Comparison of ENCODE assay signal across 8 mouse cellular contexts in the genomic region with DNA sequence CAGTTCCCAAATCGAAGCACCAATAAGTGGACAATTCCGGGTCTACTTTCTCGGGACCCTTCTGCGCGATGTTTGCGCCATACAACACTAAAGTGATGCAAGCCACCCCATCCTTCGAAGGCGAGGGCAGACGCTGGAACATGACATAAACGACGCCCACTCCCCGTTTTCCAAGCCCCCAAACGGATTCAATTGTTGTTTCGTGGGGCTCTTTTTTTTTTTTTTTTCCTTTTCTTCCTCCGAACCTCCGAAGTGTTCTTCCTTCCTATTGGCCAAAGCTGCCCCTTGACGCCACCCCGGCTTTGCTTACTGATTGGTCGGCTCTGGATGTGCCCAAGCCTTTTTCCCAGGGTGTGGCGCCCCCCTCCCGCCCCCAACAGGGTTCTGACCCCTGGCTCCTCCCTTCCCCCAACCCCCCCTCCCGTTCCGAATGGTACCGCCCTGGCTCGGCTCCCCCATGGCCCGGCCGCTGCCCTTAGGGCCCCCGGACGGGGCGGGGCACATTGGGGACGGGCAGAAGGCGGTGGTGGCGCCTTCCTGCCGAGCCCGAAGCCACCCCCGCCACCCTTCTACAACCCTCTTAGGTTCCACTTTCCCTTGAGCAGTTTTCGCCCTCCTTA. TPM values are rescaled to one million over a fixed set of nuclear protein-coding genes. Genes with fewer than 3 reads are reported as not detected.
DNase-seq lines count a peak whose midpoint lies in the region; ATAC-seq lines count a peak whose summit lies in the region.

No protein-coding gene starts in this region.

- WGBS in neural tube, embryonic 11.5 days = 14% methylated on average over 24 of the region's 37 CpGs
- 21% methylated on average over 35 of the region's 37 CpGs for WGBS in embryonic facial prominence, embryonic 10.5 days
- WGBS in limb, embryonic 12.5 days = 21% methylated on average over 24 of the region's 37 CpGs
- 24% methylated on average over 34 of the region's 37 CpGs for WGBS in midbrain, embryonic 13.5 days

- H3K4me1 ChIP-seq in neural tube, embryonic 11.5 days (ENCODE audit: control insufficient read depth, insufficient read depth, low read length) = no peaks in the 10 kb centered on the region
- no peaks in the 10 kb centered on the region for H3K4me1 ChIP-seq in embryonic facial prominence, embryonic 10.5 days
- H3K4me1 ChIP-seq in limb, embryonic 12.5 days (replicated peaks) = no peaks in the 10 kb centered on the region
- no peaks in the 10 kb centered on the region for H3K4me1 ChIP-seq in midbrain, embryonic 13.5 days (replicated peaks)

- H3K4me3 ChIP-seq in neural tube, embryonic 11.5 days (ENCODE audit: low read depth, low read length) = peak overlapping the region; percentile 41
- H3K4me3 ChIP-seq in embryonic facial prominence, embryonic 10.5 days = peak overlapping the region; percentile 58
- H3K4me3 ChIP-seq in limb, embryonic 12.5 days (replicated peaks) = peak overlapping the region; percentile 44
- H3K4me3 ChIP-seq in midbrain, embryonic 13.5 days (replicated peaks) = peak overlapping the region; percentile 48

- no peaks in the 10 kb centered on the region for H3K36me3 ChIP-seq in neural tube, embryonic 11.5 days (ENCODE audit: control insufficient read depth, insufficient read depth, low read length)
- peaks cover 24% of the 10 kb centered on the region for H3K36me3 ChIP-seq in embryonic facial prominence, embryonic 10.5 days (replicated peaks)
- peaks cover 10% of the 10 kb centered on the region for H3K36me3 ChIP-seq in limb, embryonic 12.5 days
- H3K36me3 ChIP-seq in midbrain, embryonic 13.5 days = peaks cover 10% of the 10 kb centered on the region; the same call in 1 of the 2 replicates

- peak overlapping the region; percentile 86 for H3K27ac ChIP-seq in neural tube, embryonic 11.5 days (ENCODE audit: low read depth, low read length)
- H3K27ac ChIP-seq in embryonic facial prominence, embryonic 10.5 days (replicated peaks) = peak overlapping the region; percentile 90
- peak overlapping the region; percentile 89 for H3K27ac ChIP-seq in limb, embryonic 12.5 days
- peak overlapping the region; percentile 91 for H3K27ac ChIP-seq in midbrain, embryonic 13.5 days

- peak overlapping the region; percentile 63 for H3K9ac ChIP-seq in neural tube, embryonic 11.5 days (ENCODE audit: low read length)
- peak overlapping the region; percentile 52 for H3K9ac ChIP-seq in limb, embryonic 12.5 days (replicated peaks)
- peak overlapping the region; percentile 75 for H3K9ac ChIP-seq in midbrain, embryonic 13.5 days (replicated peaks)

- no peaks in the 10 kb centered on the region for H3K9me3 ChIP-seq in neural tube, embryonic 11.5 days (ENCODE audit: control insufficient read depth, low read length)
- no peaks in the 10 kb centered on the region; the same call in 1 of the 2 replicates for H3K9me3 ChIP-seq in embryonic facial prominence, embryonic 10.5 days
- H3K9me3 ChIP-seq in limb, embryonic 12.5 days = no peaks in the 10 kb centered on the region
- no peaks in the 10 kb centered on the region for H3K9me3 ChIP-seq in midbrain, embryonic 13.5 days

- H3K4me2 ChIP-seq in neural tube, embryonic 11.5 days (ENCODE audit: low read depth) = peak overlapping the region; percentile 55
- peak overlapping the region; percentile 55 for H3K4me2 ChIP-seq in limb, embryonic 12.5 days
- peak overlapping the region; percentile 55 for H3K4me2 ChIP-seq in midbrain, embryonic 13.5 days (replicated peaks)

- no peaks in the 10 kb centered on the region for H3K27me3 ChIP-seq in neural tube, embryonic 11.5 days (ENCODE audit: control insufficient read depth, insufficient read depth, low read length)
- peaks cover 32% of the 10 kb centered on the region for H3K27me3 ChIP-seq in embryonic facial prominence, embryonic 10.5 days (replicated peaks; ENCODE audit: low read depth, poor library complexity, severe bottlenecking)
- peaks cover 29% of the 10 kb centered on the region for H3K27me3 ChIP-seq in limb, embryonic 12.5 days
- H3K27me3 ChIP-seq in midbrain, embryonic 13.5 days = 0 out of 2 replicates have a peak, but pooled peaks cover 4% of the 10 kb centered on the region

- peak; percentile 86 for ATAC-seq in neural tube, embryonic 11.5 days (ENCODE audit: insufficient read depth, low FRiP score, low TSS enrichment)
- peak; percentile 86 for ATAC-seq in limb, embryonic 12.5 days (ENCODE audit: insufficient number of reproducible peaks, insufficient read depth, low FRiP score, low TSS enrichment, low read depth)
- ATAC-seq in midbrain, embryonic 13.5 days = peak; percentile 87

- peak; percentile 86 for DNase-seq in neural tube, embryonic 11.5 days (ENCODE audit: low spot score)
- no peak for DNase-seq in neural tube, embryonic 10.5 days (ENCODE audit: extremely low spot score, low spot score)
- peak; percentile 92 for DNase-seq in embryonic facial prominence, embryonic 10.5 days (ENCODE audit: low spot score)
- DNase-seq in gastrocnemius, postnatal 4 days (ENCODE audit: low spot score in 2 of 2) = peak; percentile 69 to 80
- DNase-seq in kidney, adult 18-20 months = peak; percentile 72
- DNase-seq in spleen, postnatal 14 days (ENCODE audit: low spot score in 2 of 2) = peak; percentile 67 to 69

RNA-seq across cellular contexts. Expression of gene Utp14a, which starts 27.8 kb away (rescaled TPM):
- polyA plus RNA-seq in neural tube, embryonic 11.5 days (2014; fragmentation: Nextera tagmentation; extraction: Ambion mirVana) = 22.4 and 23.3 TPM in 2 replicates
- 22.3 and 22.8 TPM in 2 replicates for polyA plus RNA-seq in embryonic facial prominence, embryonic 10.5 days (2016; fragmentation: Nextera tagmentation; extraction: Ambion mirVana)
- 10 to 100 TPM; 19.2 to 19.5 TPM for total RNA-seq in gastrocnemius, postnatal 4 days (2021)
- polyA plus RNA-seq in limb, embryonic 12.5 days (2016; fragmentation: Nextera tagmentation; extraction: Ambion mirVana) = 23.2 and 23.7 TPM in 2 replicates
- 19.0 and 20.9 TPM in 2 replicates for polyA plus RNA-seq in midbrain, embryonic 13.5 days (2015; fragmentation: Nextera tagmentation; extraction: Ambion mirVana)

RNA-seq across cellular contexts. Expression of gene Bcorl1, which starts 56.7 kb away (rescaled TPM):
- 5.1 and 5.7 TPM in 2 replicates for polyA plus RNA-seq in neural tube, embryonic 11.5 days (2014; fragmentation: Nextera tagmentation; extraction: Ambion mirVana)
- polyA plus RNA-seq in embryonic facial prominence, embryonic 10.5 days (2016; fragmentation: Nextera tagmentation; extraction: Ambion mirVana) = 4.6 and 4.8 TPM in 2 replicates
- total RNA-seq in gastrocnemius, postnatal 4 days (2021) = 10 to 100 TPM; 11.1 to 11.2 TPM
- polyA plus RNA-seq in limb, embryonic 12.5 days (2016; fragmentation: Nextera tagmentation; extraction: Ambion mirVana) = 5.0 and 5.3 TPM in 2 replicates
- polyA plus RNA-seq in midbrain, embryonic 13.5 days (2015; fragmentation: Nextera tagmentation; extraction: Ambion mirVana) = 6.6 TPM in 2 replicates
